Mouse (Mus musculus) bone marrow, adult 2 months (tissue): ENCODE results near the gene Manbal.

Experiments used
- CTCF ChIP-seq: fragments of 200-500 bp; IDR thresholded peaks from 2 replicates; pipeline ENCODE4 v1.5.1; 2011; ENCODE audit warnings: low read length, control low read depth; ENCODE audit not compliant: control insufficient read depth, insufficient read depth
- POLR2A ChIP-seq: fragments of 200-500 bp; IDR thresholded peaks from 2 replicates; pipeline ENCODE4 v1.6.1; 2011; ENCODE audit warnings: low read depth, mild to moderate bottlenecking, control low read depth, low read length, borderline replicate concordance; ENCODE audit not compliant: control insufficient read depth

DNA sequence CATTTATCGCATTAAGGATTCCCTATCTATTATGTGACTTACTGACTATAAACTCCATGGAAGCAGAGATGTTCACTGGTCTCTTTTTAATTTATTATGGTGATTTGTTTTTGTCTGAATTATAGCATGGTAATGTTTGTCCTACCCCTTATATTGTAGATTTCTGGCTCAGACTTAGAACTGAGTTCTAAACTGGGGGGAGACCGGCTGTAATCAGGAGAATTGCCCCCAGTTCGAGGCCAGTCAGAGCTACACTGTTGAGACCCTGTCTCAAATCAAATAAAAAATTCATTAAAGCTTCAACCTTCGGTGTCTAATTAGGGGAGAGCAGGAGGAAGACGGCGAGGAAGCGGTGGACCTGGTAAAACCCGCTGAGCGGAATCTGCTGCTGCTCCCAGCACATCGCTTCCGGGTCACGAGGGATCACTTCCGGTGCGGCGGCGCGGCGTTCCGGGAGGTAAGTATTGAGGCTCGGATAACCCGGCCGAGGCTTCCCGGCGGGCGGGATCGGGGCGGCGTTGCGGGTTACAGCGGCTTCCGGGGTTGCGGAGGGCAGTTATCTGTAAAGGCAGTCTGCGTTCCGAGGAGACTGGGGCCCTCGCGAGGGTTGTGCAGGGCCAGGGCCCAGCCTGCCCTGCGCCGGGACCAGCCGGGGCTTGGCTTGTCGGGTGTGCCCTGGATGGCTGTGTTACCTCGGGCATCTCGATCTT, at the start of gene Manbal:
- TF ChIP-seq POLR2A = peak; percentile 68; the same call in 1 of the 2 replicates
- no peak for TF ChIP-seq CTCF
